Mouse (Mus musculus): ENCODE measurements around the gene Ush2a. TPM values are rescaled to one million over a fixed set of nuclear protein-coding genes. Genes with fewer than 3 reads are reported as not detected.

The Ush2a gene
- polyA plus RNA-seq, 1 experiment = not detected

DNA sequence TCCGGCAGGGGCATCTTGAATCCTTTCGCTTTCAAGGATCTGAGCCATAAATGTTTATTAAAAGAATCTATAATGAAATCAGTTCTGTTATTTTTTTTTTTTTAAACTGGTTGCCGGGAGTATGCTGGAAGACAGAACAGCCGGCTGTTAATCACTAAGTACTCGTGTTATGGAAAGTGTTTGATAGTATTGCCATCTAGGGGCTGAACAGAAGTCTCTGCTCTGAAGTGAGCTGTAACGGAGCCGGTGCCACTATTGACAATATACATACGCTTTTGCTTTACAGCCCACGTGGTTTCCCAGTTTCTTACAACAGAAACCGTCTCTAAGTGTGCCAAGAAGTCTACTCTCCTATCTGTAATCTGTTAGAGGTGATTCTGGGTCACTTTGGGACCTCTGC lies 642.3 kb downstream of the Ush2a start:
- Histone ChIP-seq H3K4me3 (ENCODE audit: insufficient read depth, low read depth, low read length) (no peak overlapping the region), H3K36me3 (ENCODE audit: control insufficient read depth, insufficient read depth, low read length) (no peaks in the 10 kb centered on the region), H3K27me3 (replicated peaks; ENCODE audit: control insufficient read depth, insufficient read depth, low read length) (no peaks in the 10 kb centered on the region), H3K27ac (ENCODE audit: insufficient read depth, low read depth, low read length) (no peak overlapping the region), H3K4me1 (ENCODE audit: control insufficient read depth, insufficient read depth, low read length) (no peaks in the 10 kb centered on the region)
- TF ChIP-seq CTCF (conservative IDR thresholded peaks at IDR 0.05; ENCODE audit: insufficient read depth, insufficient read length, low read depth, low read length) (peak; percentile 17; the same call in 1 of the 2 replicates), POLR2A (IDR thresholded peaks at IDR 0.05; ENCODE audit: low read depth, low read length) (no peak)
- DNase-seq = no peak
- 34% methylated on average over 10 of the region's 10 CpGs for WGBS

DNA sequence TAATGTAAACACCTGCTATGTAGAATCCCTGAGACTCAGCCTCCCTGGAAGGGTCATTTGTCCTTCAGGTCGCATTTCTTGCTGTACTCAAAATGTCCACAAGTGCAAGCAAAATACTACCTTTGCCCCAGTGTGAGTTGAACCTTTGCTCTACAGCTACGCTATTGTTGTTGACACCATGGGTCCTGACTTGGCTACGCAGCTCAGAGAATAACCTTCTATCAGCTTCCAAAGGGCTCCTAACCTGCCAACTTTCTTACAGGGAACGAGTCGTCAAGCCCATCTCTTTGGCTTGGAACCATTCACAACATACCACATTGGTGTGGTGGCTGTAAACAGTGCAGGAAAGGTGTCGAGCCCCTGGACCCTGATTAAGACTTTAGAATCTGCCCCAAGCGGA lies 644.4 kb downstream of the Ush2a start:
- no peaks in the 10 kb centered on the region for H3K4me1 ChIP-seq (ENCODE audit: control insufficient read depth, insufficient read depth, low read length)
- no peaks in the 10 kb centered on the region for H3K36me3 ChIP-seq (ENCODE audit: control insufficient read depth, insufficient read depth, low read length)
- no peaks in the 10 kb centered on the region for H3K27me3 ChIP-seq (replicated peaks; ENCODE audit: control insufficient read depth, insufficient read depth, low read length)
- no peak for DNase-seq
- TF ChIP-seq CTCF (conservative IDR thresholded peaks at IDR 0.05; ENCODE audit: insufficient read depth, insufficient read length, low read depth, low read length) (no peak), POLR2A (IDR thresholded peaks at IDR 0.05; ENCODE audit: low read depth, low read length) (no peak)
- H3K27ac ChIP-seq (ENCODE audit: insufficient read depth, low read depth, low read length) = no peak overlapping the region
- no peak overlapping the region for H3K4me3 ChIP-seq (ENCODE audit: insufficient read depth, low read depth, low read length)
- 76% methylated on average over 7 of the region's 7 CpGs for WGBS

DNA sequence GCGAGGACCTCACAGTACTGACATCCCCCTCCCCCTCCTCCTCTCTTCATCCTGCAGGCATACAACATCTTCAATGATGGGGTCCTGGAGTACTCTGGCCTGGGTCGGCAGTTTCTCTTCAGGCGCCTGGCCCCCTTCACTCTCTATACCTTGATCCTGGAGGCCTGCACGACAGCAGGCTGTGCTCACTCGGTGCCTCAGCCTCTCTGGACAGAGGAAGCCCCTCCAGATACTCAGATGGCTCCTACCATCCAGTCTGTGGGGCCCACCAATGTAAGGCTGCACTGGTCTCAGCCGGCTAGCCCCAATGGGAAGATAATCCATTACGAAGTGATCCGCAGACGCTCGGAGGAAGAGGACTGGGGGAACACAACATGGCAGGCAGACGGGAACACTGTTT lies 648.8 kb downstream of the Ush2a start:
- TF ChIP-seq CTCF (conservative IDR thresholded peaks at IDR 0.05; ENCODE audit: insufficient read depth, insufficient read length, low read depth, low read length) (no peak), POLR2A (IDR thresholded peaks at IDR 0.05; ENCODE audit: low read depth, low read length) (no peak)
- Histone ChIP-seq H3K4me1 (ENCODE audit: control insufficient read depth, insufficient read depth, low read length) (no peaks in the 10 kb centered on the region), H3K27ac (ENCODE audit: insufficient read depth, low read depth, low read length) (no peak overlapping the region), H3K4me3 (ENCODE audit: insufficient read depth, low read depth, low read length) (no peak overlapping the region), H3K27me3 (replicated peaks; ENCODE audit: control insufficient read depth, insufficient read depth, low read length) (no peaks in the 10 kb centered on the region), H3K36me3 (ENCODE audit: control insufficient read depth, insufficient read depth, low read length) (no peaks in the 10 kb centered on the region)
- DNase-seq = no peak
- WGBS = 95% methylated on average over 11 of the region's 11 CpGs

DNA sequence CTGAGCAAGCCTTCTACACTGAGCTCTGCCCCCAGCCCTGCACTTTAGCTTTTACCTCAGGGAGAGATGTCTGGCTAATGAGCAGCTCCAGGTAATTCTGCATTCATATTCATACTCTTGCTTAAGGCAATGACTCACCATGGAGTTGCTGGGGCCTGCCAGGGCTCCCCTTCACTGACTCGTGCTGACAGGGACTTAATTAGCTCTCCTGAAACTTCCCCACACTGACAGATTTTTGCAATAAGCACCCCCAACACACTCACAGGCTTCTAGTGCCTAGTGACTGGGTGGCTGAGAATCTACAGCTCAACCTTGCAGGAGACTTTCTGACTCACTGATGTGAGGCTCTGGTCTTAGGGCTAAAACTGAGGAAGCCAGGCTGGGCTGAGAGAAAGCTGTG lies 658.1 kb downstream of the Ush2a start:
- Histone ChIP-seq H3K27me3 (replicated peaks; ENCODE audit: control insufficient read depth, insufficient read depth, low read length) (no peaks in the 10 kb centered on the region), H3K36me3 (ENCODE audit: control insufficient read depth, insufficient read depth, low read length) (no peaks in the 10 kb centered on the region), H3K4me1 (ENCODE audit: control insufficient read depth, insufficient read depth, low read length) (no peaks in the 10 kb centered on the region), H3K27ac (ENCODE audit: insufficient read depth, low read depth, low read length) (no peak overlapping the region), H3K4me3 (ENCODE audit: insufficient read depth, low read depth, low read length) (no peak overlapping the region)
- DNase-seq = no peak
- TF ChIP-seq CTCF (conservative IDR thresholded peaks at IDR 0.05; ENCODE audit: insufficient read depth, insufficient read length, low read depth, low read length) = no peak
- TF ChIP-seq POLR2A (IDR thresholded peaks at IDR 0.05; ENCODE audit: low read depth, low read length) = no peak
- 13% methylated on average over 1 of the region's 1 CpGs for WGBS

DNA sequence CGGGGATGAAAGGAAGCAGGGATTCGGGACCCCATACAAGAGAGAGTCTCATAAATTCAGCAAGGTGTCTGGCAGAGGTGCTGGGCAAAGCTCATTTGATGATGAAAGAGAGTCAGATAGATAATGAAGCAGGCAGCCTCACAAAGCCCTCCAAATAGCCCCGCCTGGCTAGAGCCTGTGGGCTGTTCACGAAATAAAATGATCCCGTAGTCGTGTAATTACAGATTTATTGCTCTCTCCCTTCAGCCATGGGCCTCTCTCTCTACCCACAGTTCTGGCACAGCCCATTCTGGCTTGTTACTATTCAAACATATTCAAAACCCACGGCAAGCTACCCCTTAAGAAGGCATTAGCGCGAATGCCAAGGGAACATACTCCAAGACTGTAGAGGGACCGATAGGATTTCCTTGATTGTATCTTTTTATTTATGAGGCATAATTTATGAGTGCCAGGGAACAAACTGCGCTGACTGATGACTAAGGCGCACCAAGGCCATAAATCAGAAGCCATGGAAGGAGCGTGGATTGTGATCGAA lies 675.5 kb downstream of the Ush2a start:
- no peak for TF ChIP-seq CTCF (conservative IDR thresholded peaks at IDR 0.05; ENCODE audit: insufficient read depth, insufficient read length, low read depth, low read length)
- no peak for TF ChIP-seq POLR2A (IDR thresholded peaks at IDR 0.05; ENCODE audit: low read depth, low read length)
- Histone ChIP-seq H3K36me3 (ENCODE audit: control insufficient read depth, insufficient read depth, low read length) (no peaks in the 10 kb centered on the region), H3K4me1 (ENCODE audit: control insufficient read depth, insufficient read depth, low read length) (no peaks in the 10 kb centered on the region), H3K4me3 (ENCODE audit: insufficient read depth, low read depth, low read length) (no peak overlapping the region), H3K27ac (ENCODE audit: insufficient read depth, low read depth, low read length) (no peak overlapping the region), H3K27me3 (replicated peaks; ENCODE audit: control insufficient read depth, insufficient read depth, low read length) (no peaks in the 10 kb centered on the region)
- no peak for DNase-seq
- WGBS = 40% methylated on average over 14 of the region's 14 CpGs

DNA sequence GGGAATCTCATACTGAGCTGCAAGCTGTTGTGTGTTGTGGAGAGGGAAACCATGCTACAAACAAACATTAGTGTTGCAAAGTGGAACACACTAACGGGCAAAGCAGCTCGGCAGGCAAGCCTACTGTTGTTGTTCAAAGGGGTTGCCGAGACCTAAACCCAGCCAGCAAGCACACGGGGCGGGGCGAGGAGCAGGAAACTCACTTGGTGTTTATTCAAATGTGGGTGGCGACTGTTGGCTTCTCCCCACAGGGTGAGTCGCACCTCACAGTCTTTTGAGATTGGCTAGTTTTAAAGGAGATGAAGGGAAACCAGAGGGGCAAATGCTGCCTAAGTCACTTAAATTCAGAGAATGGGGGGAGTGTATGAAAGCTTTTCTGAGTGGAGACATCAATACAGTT lies 683.5 kb downstream of the Ush2a start:
- H3K36me3 ChIP-seq (ENCODE audit: control insufficient read depth, insufficient read depth, low read length) = no peaks in the 10 kb centered on the region
- no peak overlapping the region for H3K27ac ChIP-seq (ENCODE audit: insufficient read depth, low read depth, low read length)
- no peak for TF ChIP-seq CTCF (conservative IDR thresholded peaks at IDR 0.05; ENCODE audit: insufficient read depth, insufficient read length, low read depth, low read length)
- TF ChIP-seq POLR2A (IDR thresholded peaks at IDR 0.05; ENCODE audit: low read depth, low read length) = no peak
- no peak for DNase-seq
- H3K4me1 ChIP-seq (ENCODE audit: control insufficient read depth, insufficient read depth, low read length) = no peaks in the 10 kb centered on the region
- 35% methylated on average over 8 of the region's 8 CpGs for WGBS
- H3K4me3 ChIP-seq (ENCODE audit: insufficient read depth, low read depth, low read length) = no peak overlapping the region
- H3K27me3 ChIP-seq (replicated peaks; ENCODE audit: control insufficient read depth, insufficient read depth, low read length) = no peaks in the 10 kb centered on the region

DNA sequence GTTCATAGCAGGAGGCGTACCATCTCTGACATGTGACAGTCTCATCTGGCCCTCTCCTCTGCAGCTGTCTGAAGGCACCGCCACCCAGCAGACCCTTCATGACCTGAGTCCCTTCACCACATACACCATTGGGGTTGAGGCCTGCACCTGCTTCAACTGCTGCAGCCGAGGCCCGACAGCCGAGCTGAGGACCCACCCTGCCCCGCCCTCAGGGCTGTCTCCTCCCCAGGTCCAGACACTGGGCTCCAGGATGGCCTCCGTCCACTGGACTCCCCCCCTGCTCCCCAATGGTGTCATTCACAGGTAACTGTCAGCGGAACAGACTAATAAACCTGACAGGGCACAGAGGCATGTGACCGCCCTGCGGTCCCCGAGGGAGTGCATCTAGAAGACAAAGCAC lies 685.0 kb downstream of the Ush2a start:
- no peak overlapping the region for H3K4me3 ChIP-seq (ENCODE audit: insufficient read depth, low read depth, low read length)
- no peaks in the 10 kb centered on the region for H3K27me3 ChIP-seq (replicated peaks; ENCODE audit: control insufficient read depth, insufficient read depth, low read length)
- TF ChIP-seq POLR2A (IDR thresholded peaks at IDR 0.05; ENCODE audit: low read depth, low read length) = no peak
- no peak for TF ChIP-seq CTCF (conservative IDR thresholded peaks at IDR 0.05; ENCODE audit: insufficient read depth, insufficient read length, low read depth, low read length)
- no peak for DNase-seq
- no peak overlapping the region for H3K27ac ChIP-seq (ENCODE audit: insufficient read depth, low read depth, low read length)
- H3K36me3 ChIP-seq (ENCODE audit: control insufficient read depth, insufficient read depth, low read length) = no peaks in the 10 kb centered on the region
- no peaks in the 10 kb centered on the region for H3K4me1 ChIP-seq (ENCODE audit: control insufficient read depth, insufficient read depth, low read length)
- 75% methylated on average over 11 of the region's 11 CpGs for WGBS

Data from kidney, adult 2 months (tissue).